Mouse (Mus musculus) heart, embryonic 15.5 days (tissue): ENCODE measurements at regions not wholly inside any gene's neighbourhood (a gene's known extent, or its start where the extent isn't known, plus 50 kb on each side); places are given as distances from the start of the nearest gene placed in this dataset.

Experiments used
- ATAC-seq: fragments of 200-750 bp; cut with Nextera tagmentation; replicated peaks from 2 replicates; pipeline ENCODE4 v1.8.0; 2017; ENCODE audit warnings: low read depth, moderate TSS enrichment; ENCODE audit not compliant: insufficient number of reproducible peaks, insufficient read depth, low FRiP score
- H3K27ac ChIP-seq: fragments of 300-500 bp; sonication (generic); 2 replicates; pipeline ENCODE4 v1.5.1; 2015; ENCODE audit warnings: mild to moderate bottlenecking, inconsistent platforms
- H3K27me3 ChIP-seq: fragments of 300-500 bp; sonication (generic); 2 replicates; pipeline ENCODE4 v1.6.1; 2015; ENCODE audit warnings: inconsistent platforms
- H3K36me3 ChIP-seq: fragments of 300-500 bp; sonication (generic); 2 replicates; pipeline ENCODE4 v1.6.1; 2015; ENCODE audit warnings: mild to moderate bottlenecking, inconsistent platforms
- H3K4me1 ChIP-seq: fragments of 300-500 bp; sonication (generic); replicated peaks from 2 replicates; pipeline ENCODE4 v1.6.1; 2015; ENCODE audit warnings: inconsistent platforms
- H3K4me2 ChIP-seq: fragments of 300-500 bp; sonication (generic); 2 replicates; pipeline ENCODE4 v1.6.1; 2015; ENCODE audit warnings: inconsistent platforms, mild to moderate bottlenecking, moderate library complexity
- H3K4me3 ChIP-seq: fragments of 300-500 bp; sonication (generic); 2 replicates; pipeline ENCODE4 v1.5.1; 2015; ENCODE audit warnings: mild to moderate bottlenecking, inconsistent platforms
- H3K9ac ChIP-seq: fragments of 300-500 bp; sonication (generic); 2 replicates; pipeline ENCODE4 v1.6.1; 2015; ENCODE audit warnings: mild to moderate bottlenecking, inconsistent platforms
- H3K9me3 ChIP-seq: fragments of 300-500 bp; sonication (generic); replicated peaks from 2 replicates; pipeline ENCODE4 v1.6.1; 2016; ENCODE audit warnings: inconsistent platforms
- WGBS: fragments of 180-500 bp; shearing (Covaris S2); methylation state at CpG from one replicate; pipeline ENCODE4 v1.1.7; 2015; ENCODE audit warnings: mixed read lengths; 5-methylcytosine and 5-hydroxymethylcytosine counted together

GRCm38 (mm10) chr8:89152867-89153595 is 109.1 kb upstream of the Sall1 start:
- WGBS, result 73% methylated on average over 17 of the region's 17 CpGs
- ATAC-seq, result no peak
- Histone ChIP-seq H3K4me3 (no peak overlapping the region), H3K27me3 (no peaks in the 10 kb centered on the region), H3K9me3 (no peaks in the 10 kb centered on the region), H3K27ac (no peak overlapping the region), H3K4me1 (no peaks in the 10 kb centered on the region), H3K9ac (no peak overlapping the region), H3K4me2 (no peak overlapping the region), H3K36me3 (no peaks in the 10 kb centered on the region)

GRCm38 (mm10) chr8:89152331-89152730 is 108.4 kb upstream of the Sall1 start:
- Histone ChIP-seq H3K9ac (no peak overlapping the region), H3K27ac (no peak overlapping the region), H3K27me3 (no peaks in the 10 kb centered on the region), H3K4me2 (no peak overlapping the region), H3K36me3 (no peaks in the 10 kb centered on the region), H3K4me1 (no peaks in the 10 kb centered on the region), H3K9me3 (no peaks in the 10 kb centered on the region), H3K4me3 (no peak overlapping the region)
- no peak for ATAC-seq
- 51% methylated on average over 8 of the region's 8 CpGs for WGBS

GRCm38 (mm10) chr8:89150952-89151351 is 107.0 kb upstream of the Sall1 start:
- Histone ChIP-seq H3K4me2 (no peak overlapping the region), H3K36me3 (no peaks in the 10 kb centered on the region), H3K27ac (no peak overlapping the region), H3K9me3 (no peaks in the 10 kb centered on the region), H3K4me3 (no peak overlapping the region), H3K4me1 (no peaks in the 10 kb centered on the region), H3K27me3 (no peaks in the 10 kb centered on the region), H3K9ac (no peak overlapping the region)
- ATAC-seq, result no peak
- 49% methylated on average over 2 of the region's 2 CpGs for WGBS

- 66% methylated on average over 8 of the region's 8 CpGs for WGBS
Observed at GRCm38 (mm10) chr8:89141529-89142235, 97.7 kb upstream of the Sall1 start.

GRCm38 (mm10) chr8:89139876-89140275 is 95.9 kb upstream of the Sall1 start:
- H3K4me2 ChIP-seq, result no peak overlapping the region
- no peak overlapping the region for H3K9ac ChIP-seq
- no peak overlapping the region for H3K27ac ChIP-seq
- H3K9me3 ChIP-seq, result no peaks in the 10 kb centered on the region
- H3K4me1 ChIP-seq, result no peaks in the 10 kb centered on the region
- no peak overlapping the region for H3K4me3 ChIP-seq
- H3K27me3 ChIP-seq, result 0 out of 2 replicates have a peak, but pooled peaks cover 3% of the 10 kb centered on the region
- ATAC-seq, result no peak
- 52% methylated on average over 3 of the region's 3 CpGs for WGBS
- no peaks in the 10 kb centered on the region for H3K36me3 ChIP-seq

More at GRCm38 (mm10) chr8:89141529-89142235, 97.7 kb upstream of the Sall1 start:
- H3K9ac ChIP-seq, result no peak overlapping the region
- no peaks in the 10 kb centered on the region for H3K36me3 ChIP-seq
- no peaks in the 10 kb centered on the region for H3K4me1 ChIP-seq
- no peak overlapping the region for H3K4me2 ChIP-seq
- ATAC-seq, result no peak
- H3K27me3 ChIP-seq, result 0 out of 2 replicates have a peak, but pooled peaks cover 3% of the 10 kb centered on the region
- no peak overlapping the region for H3K4me3 ChIP-seq
- H3K27ac ChIP-seq, result no peak overlapping the region
- H3K9me3 ChIP-seq, result no peaks in the 10 kb centered on the region

- 83% methylated on average over 8 of the region's 8 CpGs for WGBS
Observed at GRCm38 (mm10) chr8:89138416-89139125, 94.6 kb upstream of the Sall1 start.

GRCm38 (mm10) chr8:89134581-89135484 is 90.9 kb upstream of the Sall1 start:
- Histone ChIP-seq H3K4me3 (no peak overlapping the region), H3K36me3 (no peaks in the 10 kb centered on the region), H3K27me3 (no peaks in the 10 kb centered on the region), H3K4me1 (no peaks in the 10 kb centered on the region), H3K27ac (no peak overlapping the region), H3K9ac (no peak overlapping the region), H3K9me3 (no peaks in the 10 kb centered on the region), H3K4me2 (no peak overlapping the region)
- WGBS, result 82% methylated on average over 19 of the region's 19 CpGs
- no peak for ATAC-seq

More at GRCm38 (mm10) chr8:89138416-89139125, 94.6 kb upstream of the Sall1 start:
- no peak overlapping the region for H3K9ac ChIP-seq
- H3K36me3 ChIP-seq, result no peaks in the 10 kb centered on the region
- H3K27me3 ChIP-seq, result no peaks in the 10 kb centered on the region
- H3K4me1 ChIP-seq, result no peaks in the 10 kb centered on the region
- H3K27ac ChIP-seq, result no peak overlapping the region
- no peaks in the 10 kb centered on the region for H3K9me3 ChIP-seq
- no peak for ATAC-seq
- H3K4me3 ChIP-seq, result no peak overlapping the region
- no peak overlapping the region for H3K4me2 ChIP-seq

GRCm38 (mm10) chr8:89134058-89134457 is 90.1 kb upstream of the Sall1 start:
- Histone ChIP-seq H3K27ac (no peak overlapping the region), H3K9ac (no peak overlapping the region), H3K27me3 (no peaks in the 10 kb centered on the region), H3K4me3 (no peak overlapping the region), H3K36me3 (no peaks in the 10 kb centered on the region), H3K4me2 (no peak overlapping the region), H3K9me3 (no peaks in the 10 kb centered on the region), H3K4me1 (no peaks in the 10 kb centered on the region)
- 43% methylated on average over 5 of the region's 5 CpGs for WGBS
- ATAC-seq, result no peak

- Histone ChIP-seq H3K9me3 (no peaks in the 10 kb centered on the region), H3K4me3 (no peak overlapping the region), H3K36me3 (no peaks in the 10 kb centered on the region), H3K4me2 (no peak overlapping the region), H3K27me3 (no peaks in the 10 kb centered on the region), H3K4me1 (no peaks in the 10 kb centered on the region), H3K27ac (no peak overlapping the region), H3K9ac (no peak overlapping the region)
- no peak for ATAC-seq
- WGBS, result 73% methylated on average over 6 of the region's 6 CpGs
Observed at GRCm38 (mm10) chr8:89121051-89121450, 77.1 kb upstream of the Sall1 start.

GRCm38 (mm10) chr8:89107895-89108660 is 64.1 kb upstream of the Sall1 start:
- H3K27ac ChIP-seq, result no peak overlapping the region
- no peak overlapping the region for H3K9ac ChIP-seq
- H3K4me1 ChIP-seq, result no peaks in the 10 kb centered on the region
- H3K9me3 ChIP-seq, result no peaks in the 10 kb centered on the region
- no peaks in the 10 kb centered on the region for H3K27me3 ChIP-seq
- no peak overlapping the region for H3K4me3 ChIP-seq
- WGBS, result 65% methylated on average over 15 of the region's 15 CpGs
- H3K4me2 ChIP-seq, result no peak overlapping the region
- ATAC-seq, result no peak
- no peaks in the 10 kb centered on the region for H3K36me3 ChIP-seq
